Mouse (Mus musculus): ENCODE measurements at regions not wholly inside any gene's neighbourhood (a gene's known extent, or its start where the extent isn't known, plus 50 kb on each side); places are given as distances from the start of the nearest gene placed in this dataset.

- no peak overlapping the region for H3K27ac ChIP-seq
- H3K4me1 ChIP-seq (replicated peaks): no peaks in the 10 kb centered on the region
- no peak overlapping the region for H3K9ac ChIP-seq (replicated peaks)
- no peaks in the 10 kb centered on the region for H3K9me3 ChIP-seq
- H3K27me3 ChIP-seq: no peaks in the 10 kb centered on the region
- WGBS: 92% methylated on average over 1 of the region's 1 CpGs
- no peak for ATAC-seq
- no peaks in the 10 kb centered on the region for H3K36me3 ChIP-seq
- no peak overlapping the region for H3K4me3 ChIP-seq (replicated peaks)
- H3K4me2 ChIP-seq (replicated peaks): no peak overlapping the region
Observed at GRCm38 (mm10) chr17:58598911-58599310, 392.3 kb downstream of the Pdzph1 start.

GRCm38 (mm10) chr17:58596661-58597060, 394.5 kb downstream of the Pdzph1 start:
- Histone ChIP-seq H3K27me3 (no peaks in the 10 kb centered on the region), H3K9me3 (no peaks in the 10 kb centered on the region), H3K27ac (no peak overlapping the region), H3K4me3 (replicated peaks) (no peak overlapping the region), H3K9ac (replicated peaks) (no peak overlapping the region), H3K4me2 (replicated peaks) (no peak overlapping the region), H3K36me3 (no peaks in the 10 kb centered on the region), H3K4me1 (replicated peaks) (no peaks in the 10 kb centered on the region)
- ATAC-seq: no peak

GRCm38 (mm10) chr17:58587946-58588345, 403.2 kb downstream of the Pdzph1 start:
- H3K9ac ChIP-seq (replicated peaks): no peak overlapping the region
- no peaks in the 10 kb centered on the region for H3K9me3 ChIP-seq
- ATAC-seq: 0 out of 2 replicates have a peak, but pooled peaks have one; percentile 14
- no peaks in the 10 kb centered on the region for H3K36me3 ChIP-seq
- 69% methylated on average over 2 of the region's 2 CpGs for WGBS
- H3K4me2 ChIP-seq (replicated peaks): no peak overlapping the region
- H3K4me1 ChIP-seq (replicated peaks): no peaks in the 10 kb centered on the region
- H3K27ac ChIP-seq: no peak overlapping the region
- H3K4me3 ChIP-seq (replicated peaks): no peak overlapping the region
- no peaks in the 10 kb centered on the region for H3K27me3 ChIP-seq

GRCm38 (mm10) chr17:58572885-58573284, 418.3 kb downstream of the Pdzph1 start:
- Histone ChIP-seq H3K4me1 (replicated peaks) (no peaks in the 10 kb centered on the region), H3K9me3 (no peaks in the 10 kb centered on the region), H3K36me3 (no peaks in the 10 kb centered on the region), H3K4me3 (replicated peaks) (no peak overlapping the region), H3K27me3 (no peaks in the 10 kb centered on the region), H3K4me2 (replicated peaks) (no peak overlapping the region), H3K27ac (no peak overlapping the region), H3K9ac (replicated peaks) (no peak overlapping the region)
- no peak for ATAC-seq
- WGBS: 89% methylated on average over 2 of the region's 2 CpGs
